Mouse (Mus musculus) thymus, postnatal 36 days (tissue): ENCODE results near the gene Sumo1.

ENCODE experiments used
- DNase-seq, 2 experiments: peaks; one replicate each; pipeline ENCODE4 v3.0.0; 2022; ENCODE audit warnings: mixed read lengths in 2 of 2

Sumo1 gene

GRCm38 (mm10) chr1:59592876-59593275, 77.8 kb downstream of the Sumo1 start:
- DNase-seq, result no peak

- DNase-seq, result no peak
Observed at GRCm38 (mm10) chr1:59592359-59592758, 78.3 kb downstream of the Sumo1 start.

GRCm38 (mm10) chr1:59589271-59589670, 81.4 kb downstream of the Sumo1 start:
- no peak for DNase-seq

- DNase-seq, result peak; percentile 59 to 69
Observed at GRCm38 (mm10) chr1:59584656-59585410, 85.8 kb downstream of the Sumo1 start.

GRCm38 (mm10) chr1:59580880-59581279, 89.8 kb downstream of the Sumo1 start:
- no peak for DNase-seq

- DNase-seq, result no peak
Observed at GRCm38 (mm10) chr1:59580131-59580751, 90.4 kb downstream of the Sumo1 start.

- no peak for DNase-seq
Observed at GRCm38 (mm10) chr1:59579327-59579726, 91.3 kb downstream of the Sumo1 start.

- no peak for DNase-seq
Observed at GRCm38 (mm10) chr1:59578770-59579169, 91.9 kb downstream of the Sumo1 start.

- no peak for DNase-seq
Observed at GRCm38 (mm10) chr1:59574262-59575187, 96.1 kb downstream of the Sumo1 start.

GRCm38 (mm10) chr1:59573843-59574242, 96.8 kb downstream of the Sumo1 start:
- DNase-seq, result no peak

- no peak for DNase-seq
Observed at GRCm38 (mm10) chr1:59571502-59571901, 99.1 kb downstream of the Sumo1 start.

- no peak for DNase-seq
Observed at GRCm38 (mm10) chr1:59570767-59571166, 99.9 kb downstream of the Sumo1 start.

- no peak for DNase-seq
Observed at GRCm38 (mm10) chr1:59569301-59569700, 101.3 kb downstream of the Sumo1 start.

- no peak for DNase-seq
Observed at GRCm38 (mm10) chr1:59568283-59568682, 102.4 kb downstream of the Sumo1 start.

- DNase-seq, result no peak
Observed at GRCm38 (mm10) chr1:59567521-59567920, 103.1 kb downstream of the Sumo1 start.

GRCm38 (mm10) chr1:59566926-59567325, 103.7 kb downstream of the Sumo1 start:
- no peak for DNase-seq

GRCm38 (mm10) chr1:59566281-59566680, 104.4 kb downstream of the Sumo1 start:
- DNase-seq, result no peak

GRCm38 (mm10) chr1:59565804-59566203, 104.8 kb downstream of the Sumo1 start:
- no peak for DNase-seq

- no peak for DNase-seq
Observed at GRCm38 (mm10) chr1:59563581-59563980, 107.1 kb downstream of the Sumo1 start.

- DNase-seq, result no peak
Observed at GRCm38 (mm10) chr1:59553708-59554107, 116.9 kb downstream of the Sumo1 start.

- no peak for DNase-seq
Observed at GRCm38 (mm10) chr1:59550996-59551395, 119.6 kb downstream of the Sumo1 start.

GRCm38 (mm10) chr1:59550227-59550626, 120.4 kb downstream of the Sumo1 start:
- no peak for DNase-seq

- DNase-seq, result no peak
Observed at GRCm38 (mm10) chr1:59549036-59549675, 121.5 kb downstream of the Sumo1 start.
